Mouse (Mus musculus) telencephalon, adult 2 months (tissue): ENCODE results near the gene Cd151.

Source experiments
- DNase-seq: peaks from one replicate; pipeline ENCODE4 v3.0.0-alpha.2; 2011; ENCODE audit warnings: low read depth, low spot score

Cd151 gene

DNA sequence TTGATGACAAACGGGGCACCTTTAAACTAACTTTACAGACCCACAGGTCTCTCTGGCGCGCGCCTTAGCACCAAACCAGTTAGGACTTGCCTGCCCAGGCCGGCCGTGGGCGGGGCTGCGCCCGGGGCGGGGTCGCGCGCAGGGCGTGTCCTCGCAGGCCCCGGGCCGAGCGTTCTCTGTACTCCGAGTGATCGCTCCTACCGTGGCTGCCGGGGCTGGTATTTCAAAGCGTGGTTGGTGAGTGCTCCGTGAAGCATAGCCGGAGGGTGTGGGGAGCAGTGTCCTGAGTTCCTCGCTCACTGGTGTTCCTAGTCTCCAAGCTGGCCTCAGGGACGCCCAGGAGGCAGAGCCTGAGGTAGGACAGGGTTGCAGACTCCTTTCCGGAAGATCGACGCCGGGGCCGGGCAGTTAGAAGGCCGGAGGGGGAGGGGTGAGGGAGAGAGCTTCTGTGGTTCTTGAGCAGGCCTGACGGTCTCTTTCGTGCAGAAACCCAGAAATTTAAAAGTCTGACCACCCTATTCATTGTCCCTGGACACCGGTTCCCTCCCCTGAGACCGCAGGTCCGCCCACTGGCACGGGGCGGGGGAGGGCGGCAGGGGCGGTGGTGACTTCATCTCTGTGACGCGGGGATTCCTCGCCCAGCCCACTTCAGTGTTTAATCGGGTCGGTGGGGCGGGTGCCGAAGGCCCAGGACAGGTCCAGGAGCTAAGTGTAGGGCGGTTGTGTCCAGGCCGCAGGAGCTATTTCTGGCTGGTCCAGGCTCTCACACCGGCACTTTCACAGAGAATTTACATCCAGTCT lies at the start of gene Cd151:
Gene Cd151 (plus strand): TSS at position 163 of the 801 bp plus-strand sequence.
- DNase-seq, result no peak

DNA sequence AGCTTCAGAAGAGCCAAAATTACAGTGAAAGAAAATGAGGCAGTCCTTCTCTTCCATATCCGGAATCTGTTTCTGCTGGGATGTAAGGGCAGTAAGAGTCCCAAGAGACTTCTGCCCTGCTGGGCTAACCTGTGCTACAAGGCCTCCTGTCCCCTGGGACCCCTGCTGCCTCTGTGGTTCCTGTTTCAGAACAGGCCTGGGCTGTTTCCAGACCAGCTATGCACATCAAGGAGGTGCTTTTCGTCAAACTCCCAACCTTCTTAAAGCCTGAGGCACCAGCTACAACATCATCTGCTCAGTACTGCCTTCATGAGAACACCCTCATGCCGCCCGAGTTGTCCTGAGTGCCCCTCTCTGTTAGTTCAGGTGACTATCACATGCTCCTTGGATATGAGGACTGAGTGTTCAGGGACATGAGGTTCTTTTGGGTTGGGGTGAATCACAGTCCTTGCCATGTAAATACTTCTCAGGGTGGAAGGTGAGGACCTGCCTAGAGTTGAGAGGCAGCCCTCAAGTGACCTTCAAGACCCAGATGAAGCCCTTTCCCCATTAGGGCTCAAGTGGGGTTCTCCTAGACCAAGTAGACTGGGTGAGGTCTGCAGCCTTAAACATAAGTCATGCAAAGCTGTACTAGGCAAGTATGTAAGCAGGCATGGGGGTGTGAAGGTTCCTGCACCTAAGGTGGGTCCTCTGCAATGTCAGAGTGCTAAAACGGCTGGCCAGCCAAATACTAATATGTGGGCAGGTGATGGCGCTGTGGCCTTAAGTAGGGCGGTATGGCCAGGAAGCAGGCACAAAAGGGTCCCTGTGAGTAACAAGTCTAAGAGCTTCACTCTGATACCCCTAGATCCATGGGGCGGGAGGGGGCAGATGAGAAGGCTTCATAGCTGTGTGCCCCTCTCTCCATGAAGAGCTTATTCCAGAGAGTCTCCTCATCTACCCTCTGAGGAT lies 49.2 kb upstream of the Cd151 start:
- no peak for DNase-seq

DNA sequence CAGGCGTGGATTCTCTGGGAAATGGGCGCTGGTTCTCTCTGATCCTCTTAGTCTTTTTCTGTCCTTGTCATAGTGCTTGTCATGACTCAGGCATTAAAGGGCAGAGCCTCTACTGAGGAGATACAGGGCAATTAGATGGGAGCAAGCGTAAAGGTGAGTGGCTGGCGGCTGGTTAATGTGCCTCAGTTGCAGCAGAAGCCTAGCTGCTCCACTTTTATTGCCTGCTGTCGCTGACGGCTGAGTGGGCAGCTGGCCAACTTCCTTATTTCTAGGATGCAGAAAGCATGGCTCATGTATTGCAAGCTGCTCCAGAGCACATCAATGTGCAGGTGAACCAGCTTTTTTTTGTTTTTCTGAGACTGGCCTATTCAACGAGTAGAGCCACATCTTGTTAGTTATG lies 48.2 kb upstream of the Cd151 start:
- DNase-seq, result no peak

DNA sequence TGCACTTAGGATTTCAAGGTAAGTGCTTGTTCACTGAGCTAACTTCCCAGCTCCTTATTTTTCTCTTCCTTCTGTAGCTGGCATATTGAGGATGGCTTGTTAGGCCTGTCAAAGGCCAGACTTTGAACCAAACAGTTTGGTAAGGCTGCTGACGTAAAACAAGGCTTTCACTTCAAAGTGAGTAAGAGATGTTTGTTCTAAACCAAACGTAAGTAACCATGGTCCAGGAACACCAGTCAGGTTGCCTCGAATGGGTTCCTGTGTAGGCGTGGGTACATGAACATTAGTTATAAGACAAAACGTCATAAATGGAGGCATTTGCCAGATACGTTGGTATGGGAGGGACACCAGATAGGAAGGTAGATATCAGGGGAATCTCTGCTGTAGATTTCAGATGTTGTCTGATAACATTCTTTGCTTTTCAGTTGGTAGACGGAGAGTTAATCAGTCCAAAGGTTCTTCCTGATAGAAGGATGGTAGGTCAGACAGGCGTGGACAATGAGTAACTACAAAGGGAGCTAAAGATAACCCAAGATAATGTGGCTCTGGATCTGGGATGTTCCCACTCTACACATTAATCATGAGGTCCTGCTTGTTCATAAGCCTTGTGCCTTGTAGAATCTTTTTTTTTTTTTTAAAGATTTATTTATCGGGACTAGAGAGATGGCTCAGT lies 47.0 kb upstream of the Cd151 start:
- no peak for DNase-seq

DNA sequence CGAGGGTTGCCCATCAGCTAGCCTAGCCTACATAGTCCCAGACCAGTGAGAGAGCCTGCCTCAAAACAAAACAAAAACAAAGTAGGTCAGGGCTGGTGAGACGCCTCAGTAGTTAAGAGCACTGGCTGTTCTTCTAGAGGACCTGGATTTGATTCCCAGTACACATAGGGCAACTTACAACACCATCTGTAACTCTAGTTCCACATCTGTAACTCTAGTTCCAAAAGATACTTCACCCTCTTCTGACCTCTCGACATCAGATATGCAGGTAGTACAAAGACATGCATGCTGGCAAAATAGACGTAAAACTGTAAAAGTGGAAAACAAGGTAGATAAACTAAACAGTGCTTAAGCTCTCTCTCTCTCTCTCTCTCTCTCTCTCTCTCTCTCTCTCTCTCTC lies 43.4 kb upstream of the Cd151 start:
- DNase-seq, result no peak

DNA sequence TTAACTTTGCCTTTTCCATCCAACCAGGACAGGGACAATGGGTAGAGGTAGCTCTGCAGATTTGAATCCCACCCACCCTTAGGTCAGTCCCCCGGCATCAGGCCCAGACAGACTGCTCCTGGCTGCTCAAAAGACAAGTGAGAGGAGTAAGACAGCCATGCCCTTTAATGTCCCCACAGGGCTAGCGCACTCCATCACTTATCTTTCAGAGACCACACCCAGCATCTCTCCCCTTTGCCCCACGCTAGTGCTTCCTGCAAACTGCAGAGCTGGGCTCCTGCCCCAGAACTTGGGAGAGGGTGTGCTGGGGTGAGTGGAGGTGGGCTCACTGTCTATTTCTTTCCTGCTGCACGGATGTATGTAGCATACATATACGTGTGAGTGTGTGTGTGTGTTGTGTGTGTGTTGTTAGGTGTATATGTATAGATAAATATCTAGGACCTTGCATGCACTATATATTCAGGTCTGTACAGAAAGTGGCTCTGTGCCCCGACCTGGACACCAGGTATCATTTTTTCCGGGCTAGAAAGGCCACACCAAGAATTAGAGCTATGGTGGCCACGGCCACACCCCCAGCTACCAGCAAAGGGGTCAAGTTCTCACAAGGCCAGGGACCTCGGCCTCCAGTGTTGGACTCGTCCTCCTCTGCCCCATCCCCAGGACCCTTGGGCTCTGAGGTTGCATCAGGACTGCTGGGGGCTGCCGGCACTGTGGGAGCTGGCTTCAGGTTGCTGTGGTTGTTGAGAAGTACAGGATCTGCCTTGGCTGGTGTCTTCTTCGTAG lies 40.1 kb upstream of the Cd151 start:
- DNase-seq, result no peak

DNA sequence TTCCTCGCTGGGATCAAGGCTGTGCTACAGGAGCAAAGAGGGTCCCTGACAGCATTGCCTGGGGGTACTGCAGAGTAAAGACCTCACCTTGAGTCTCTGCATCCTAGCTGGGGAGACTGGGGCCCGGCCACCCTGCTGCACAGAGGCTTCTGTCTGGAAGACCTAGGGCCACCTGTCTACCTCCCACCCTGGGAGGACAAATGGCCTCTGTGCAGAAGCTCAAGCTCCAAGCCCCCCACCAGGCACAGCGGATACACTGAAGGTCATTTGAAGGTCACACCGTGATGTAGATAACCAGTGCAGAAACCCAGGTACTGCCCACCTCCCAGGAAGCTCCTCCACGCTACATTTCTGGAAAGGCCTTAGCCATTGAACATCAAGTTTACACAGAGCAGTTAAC lies 38.5 kb upstream of the Cd151 start:
- DNase-seq, result no peak

DNA sequence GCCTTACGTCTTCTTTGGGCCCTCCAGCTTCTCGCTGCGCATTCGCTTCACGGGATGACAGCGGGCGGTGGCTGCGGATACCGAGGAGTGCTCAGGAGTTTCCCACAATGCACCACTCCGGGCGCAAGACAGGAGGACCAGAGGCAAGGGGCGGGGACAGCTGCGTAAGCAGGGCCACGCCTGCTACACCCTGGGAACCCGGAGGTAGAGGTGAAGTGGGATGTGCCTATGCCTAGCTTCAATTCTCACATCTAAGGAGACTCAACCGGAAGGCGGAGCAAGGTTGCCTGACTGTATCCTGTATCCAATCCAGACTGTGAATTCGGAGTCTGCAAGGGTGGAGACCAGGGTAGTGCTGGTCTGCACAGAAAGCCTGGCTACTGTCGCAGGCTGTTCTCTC lies 37.9 kb upstream of the Cd151 start, which contains the start of gene Cend1:
Gene Cend1 (minus strand): TSS at position 182 of the 400 bp plus-strand sequence.
- DNase-seq, result peak; percentile 96

DNA sequence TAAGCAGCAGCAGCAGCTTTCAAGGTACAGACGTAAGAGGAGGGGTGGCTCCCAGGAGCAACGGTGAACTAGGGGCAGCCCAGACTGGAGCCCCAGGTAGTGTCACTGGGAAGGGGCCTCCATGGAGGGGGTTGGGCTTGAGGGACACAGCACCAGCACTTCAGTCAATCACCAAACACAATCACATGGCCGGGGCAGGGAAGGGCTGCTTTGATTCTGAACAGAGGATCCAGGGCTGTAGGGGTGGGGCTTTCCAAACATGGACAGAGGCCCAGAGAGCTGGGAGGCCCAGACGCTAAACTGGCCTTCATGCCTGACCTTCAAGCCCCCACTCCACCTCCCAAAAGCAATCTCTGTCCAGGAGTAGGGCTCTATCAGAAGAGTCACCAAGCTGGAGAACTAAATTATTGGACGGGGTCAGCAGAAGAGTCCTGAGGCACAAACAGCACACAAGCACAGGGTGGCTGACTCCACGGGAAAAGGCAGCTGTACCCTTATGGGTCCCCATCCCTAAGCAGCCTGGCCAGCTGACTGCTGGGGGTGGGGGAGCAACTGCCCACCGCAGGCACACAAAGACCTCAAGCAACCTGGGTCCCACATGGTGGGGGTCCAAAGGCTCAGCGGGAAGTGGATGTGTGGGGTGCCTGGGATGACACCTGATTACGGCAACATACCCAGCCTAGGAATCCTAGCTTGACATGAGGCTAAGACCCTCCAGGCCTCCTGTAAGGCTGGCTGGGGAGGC lies 37.2 kb upstream of the Cd151 start:
- DNase-seq, result no peak

DNA sequence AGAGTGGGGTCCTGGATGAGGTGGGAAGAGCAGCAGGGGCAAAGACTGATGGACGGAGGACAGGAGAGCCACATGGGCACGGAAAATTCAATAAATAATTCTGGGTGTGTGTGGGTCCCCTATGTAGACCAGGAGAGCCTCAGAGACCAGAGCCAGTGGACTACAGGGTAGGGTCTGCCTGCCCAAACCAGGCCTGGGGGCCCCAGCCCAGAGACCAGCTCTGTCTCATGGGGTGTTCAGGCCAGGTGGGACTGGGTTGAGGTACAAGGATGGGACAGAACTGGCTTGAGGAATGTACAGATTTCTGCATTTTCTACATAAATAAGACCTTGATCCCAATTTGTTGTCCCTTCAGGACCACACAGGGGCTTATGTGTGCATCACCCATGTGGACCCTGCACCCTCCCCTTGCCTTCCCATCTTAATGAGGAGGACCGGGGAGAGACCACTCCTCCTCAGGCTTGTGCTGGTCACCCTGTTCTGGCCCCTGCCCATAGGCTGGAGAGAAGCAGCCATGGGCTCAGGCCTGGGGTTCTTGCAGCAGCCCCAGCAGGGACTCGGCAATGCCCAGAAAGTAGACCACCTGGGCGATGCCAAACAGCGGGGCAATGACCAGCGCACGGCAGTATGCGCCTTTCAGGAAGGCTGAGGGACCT lies 36.5 kb upstream of the Cd151 start:
- no peak for DNase-seq

DNA sequence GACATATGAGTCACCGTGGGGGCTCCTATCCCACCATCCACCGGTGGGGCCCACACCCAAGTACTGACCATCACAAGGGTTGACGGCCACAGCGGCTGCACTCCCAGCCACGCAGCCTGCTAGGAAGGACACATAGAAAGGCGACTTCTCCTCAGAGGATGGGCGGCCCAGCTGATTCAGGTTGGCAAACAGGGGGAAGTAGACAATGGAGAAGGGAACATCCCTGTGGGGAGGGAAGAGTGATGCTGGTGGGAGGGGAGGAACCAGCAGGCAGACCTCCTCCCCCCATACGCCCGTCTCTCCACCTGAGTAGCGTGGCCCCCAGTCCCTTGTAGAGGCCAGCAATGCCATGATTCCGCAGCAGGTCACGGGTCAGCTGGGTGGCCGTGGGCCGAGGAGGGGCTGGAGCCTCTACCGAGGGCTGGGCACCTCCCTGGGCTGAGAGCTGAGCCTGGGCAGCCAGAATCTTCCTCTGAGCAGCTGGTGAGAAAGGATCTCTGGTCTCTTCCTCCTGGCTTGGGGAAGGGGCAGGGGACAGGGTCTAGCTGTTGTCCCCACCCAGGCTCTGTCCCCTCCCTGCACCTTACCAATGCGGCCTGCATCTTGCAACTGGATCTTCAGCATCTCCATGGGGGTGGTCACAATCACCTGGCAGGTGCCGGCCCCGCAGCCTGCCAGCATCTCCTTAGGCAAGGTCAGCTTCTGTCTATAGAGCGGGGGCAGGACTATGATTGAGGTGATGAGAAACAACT lies 35.6 kb upstream of the Cd151 start:
- no peak for DNase-seq

DNA sequence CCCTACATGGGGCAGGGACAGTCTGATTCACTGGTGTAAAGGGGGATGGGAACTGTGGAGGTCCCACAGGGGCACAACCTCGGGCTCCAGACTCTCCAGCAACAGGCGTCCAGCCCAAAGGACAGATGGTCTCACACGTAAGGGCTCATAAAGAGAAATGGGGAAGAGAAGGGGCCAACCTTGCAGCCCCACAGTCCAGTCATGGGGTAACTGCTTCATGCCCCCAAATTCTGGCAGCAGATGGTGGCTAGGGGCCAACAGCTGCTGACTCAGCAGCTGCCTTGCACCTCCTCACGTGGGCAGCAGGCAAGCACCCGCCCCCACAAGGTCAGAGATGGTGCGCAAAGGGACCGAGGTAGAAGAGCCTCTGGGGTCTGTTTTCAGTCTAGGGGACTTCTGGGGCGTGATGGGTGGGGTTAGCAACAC lies 35.0 kb upstream of the Cd151 start:
- no peak for DNase-seq

DNA sequence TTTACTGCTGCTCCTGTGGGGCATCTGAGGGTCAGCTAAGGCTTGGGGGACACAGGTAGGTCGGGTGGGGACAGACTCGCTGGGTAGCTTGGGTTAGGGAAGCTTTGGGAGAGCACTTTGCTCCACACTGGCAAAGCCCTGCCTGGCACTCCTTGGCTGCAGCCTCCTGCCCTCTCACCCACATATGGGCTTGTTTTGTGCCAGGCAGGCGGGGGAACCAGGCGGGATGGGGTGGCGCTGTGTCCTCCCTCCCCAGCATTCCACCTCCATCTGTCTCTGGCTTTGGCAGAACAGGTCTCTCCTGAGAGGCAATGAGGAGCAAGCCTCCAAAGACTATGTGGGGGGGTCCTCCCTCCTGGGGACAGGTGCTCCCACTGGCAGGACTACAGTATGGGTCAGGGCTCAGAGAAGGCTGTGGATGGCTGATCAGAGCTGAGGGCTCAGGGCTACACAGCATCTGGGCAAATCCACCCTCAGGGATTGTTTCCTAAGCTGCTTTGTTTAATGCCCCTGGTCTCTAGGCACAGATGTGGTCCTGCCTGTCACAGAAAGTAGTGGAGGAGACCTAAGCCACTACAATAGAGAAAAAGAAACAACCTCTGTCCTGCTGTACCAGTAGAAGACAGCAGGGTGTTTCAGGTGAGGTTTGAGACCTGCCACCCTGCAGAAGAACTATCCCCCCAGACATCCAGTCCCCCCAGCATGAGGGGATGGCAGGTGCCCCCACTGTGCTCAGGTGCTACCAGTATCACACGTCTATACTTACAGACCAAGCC lies 34.3 kb upstream of the Cd151 start:
- DNase-seq, result no peak

DNA sequence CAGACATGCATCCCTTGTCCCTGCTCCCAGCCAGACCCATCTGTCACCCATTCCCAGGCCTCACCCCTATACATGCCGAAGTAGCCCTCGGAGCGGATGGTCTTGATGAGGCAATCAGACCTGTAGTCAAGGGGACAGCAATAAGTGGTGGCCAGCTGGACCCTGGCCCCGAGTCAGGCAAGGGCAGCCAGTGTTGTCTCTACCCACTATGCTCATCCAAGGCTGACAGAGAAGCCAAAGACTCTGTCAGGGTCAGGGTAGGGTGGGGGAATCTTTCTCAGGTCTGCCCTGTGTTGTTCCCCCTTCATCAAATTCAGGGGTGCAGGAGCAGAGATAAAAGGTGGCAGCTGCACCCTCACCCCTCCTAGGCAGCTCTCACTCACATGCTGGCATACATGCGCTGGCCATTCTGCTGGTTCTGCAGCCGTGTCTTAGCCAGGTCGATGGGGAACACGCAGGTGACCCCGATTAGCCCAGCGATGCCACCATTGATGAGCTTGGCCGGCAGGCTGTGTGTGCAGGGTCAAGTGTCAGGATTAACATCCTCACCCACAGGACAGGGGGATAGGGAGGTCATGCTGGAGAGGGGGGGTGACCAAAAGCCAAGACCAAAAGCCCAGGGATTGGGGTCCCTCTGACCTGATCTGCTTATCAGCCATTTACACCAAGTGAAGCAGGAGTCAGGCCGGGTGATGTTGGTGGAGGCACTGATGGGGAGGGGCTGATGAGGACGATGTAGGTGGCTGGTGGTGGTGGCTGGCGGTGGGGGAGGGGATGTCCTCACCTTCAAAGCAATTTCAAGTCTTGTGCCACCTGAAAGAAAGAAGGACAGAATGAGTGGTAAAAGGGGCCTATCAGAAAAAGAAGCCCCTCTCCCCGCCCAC lies 33.4 kb upstream of the Cd151 start:
- no peak for DNase-seq

DNA sequence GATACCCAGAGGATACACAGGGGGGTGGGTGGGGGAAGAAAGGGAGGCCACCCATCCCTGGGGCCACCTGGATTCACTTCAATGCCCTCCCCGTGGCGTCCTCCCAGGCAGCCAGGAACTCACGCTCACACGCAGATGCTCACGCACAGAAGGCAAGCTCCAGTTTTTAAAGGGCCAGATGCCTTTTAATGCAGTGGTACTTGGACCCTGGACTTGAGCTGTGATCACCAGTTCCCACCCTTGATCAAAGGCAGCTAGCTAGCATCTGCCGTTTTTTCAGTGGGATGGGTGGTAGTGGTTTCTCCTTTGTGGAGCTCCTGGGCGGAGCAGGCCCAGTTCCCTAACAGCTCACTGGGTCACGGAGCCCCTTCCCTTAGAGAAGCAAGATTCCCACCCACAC lies 32.7 kb upstream of the Cd151 start:
- DNase-seq, result peak; percentile 75

DNA sequence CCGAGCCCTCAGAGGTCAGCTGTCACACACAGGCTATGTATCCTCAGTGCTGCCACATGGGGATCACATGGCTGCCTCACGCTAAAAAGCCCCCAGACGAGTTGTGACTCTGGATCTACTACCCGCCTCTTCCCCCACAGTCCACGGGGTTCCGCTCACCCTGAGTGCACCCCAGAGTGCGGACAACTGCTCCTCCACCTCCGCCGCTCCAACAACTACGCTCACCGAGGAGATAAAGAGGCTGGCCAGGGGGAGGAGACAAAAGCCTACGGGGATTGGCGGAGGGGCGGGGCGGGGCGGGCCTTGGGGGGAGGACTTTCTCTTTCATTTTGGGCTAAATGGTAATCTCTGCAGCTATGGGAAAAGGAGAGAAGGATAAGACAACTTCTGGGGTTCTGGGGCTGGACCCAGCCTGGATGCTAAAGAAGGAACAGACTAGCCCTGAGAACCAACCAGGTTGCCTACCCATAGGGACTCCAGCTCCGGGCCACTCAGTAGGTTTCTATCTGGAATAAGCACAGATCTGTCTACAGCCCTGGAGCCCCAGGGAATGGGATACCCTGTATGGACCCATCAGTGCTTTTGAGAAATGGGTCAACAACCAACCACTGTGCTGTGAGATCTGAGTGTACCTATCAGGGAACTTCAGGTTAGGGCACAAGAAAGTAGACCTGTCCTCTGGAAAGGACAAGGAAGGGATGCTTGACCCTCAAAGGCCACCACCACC lies 31.9 kb upstream of the Cd151 start:
- no peak for DNase-seq
